Mouse (Mus musculus) cortical plate, adult 2 months (tissue): ENCODE results near the gene Syne3.

ENCODE experiments used
- CTCF ChIP-seq: fragments of 200-500 bp; IDR thresholded peaks from 2 replicates; pipeline ENCODE4 v1.5.1; 2011; ENCODE audit warnings: mild to moderate bottlenecking, control low read depth, low read length; ENCODE audit not compliant: insufficient read depth; ENCODE audit errors: extremely low read depth
- POLR2A ChIP-seq: fragments of 200-500 bp; IDR thresholded peaks from 2 replicates; pipeline ENCODE4 v1.6.1; 2011; ENCODE audit warnings: mild to moderate bottlenecking, low read length, control low read depth; ENCODE audit not compliant: insufficient read depth; ENCODE audit errors: extremely low read depth

DNA sequence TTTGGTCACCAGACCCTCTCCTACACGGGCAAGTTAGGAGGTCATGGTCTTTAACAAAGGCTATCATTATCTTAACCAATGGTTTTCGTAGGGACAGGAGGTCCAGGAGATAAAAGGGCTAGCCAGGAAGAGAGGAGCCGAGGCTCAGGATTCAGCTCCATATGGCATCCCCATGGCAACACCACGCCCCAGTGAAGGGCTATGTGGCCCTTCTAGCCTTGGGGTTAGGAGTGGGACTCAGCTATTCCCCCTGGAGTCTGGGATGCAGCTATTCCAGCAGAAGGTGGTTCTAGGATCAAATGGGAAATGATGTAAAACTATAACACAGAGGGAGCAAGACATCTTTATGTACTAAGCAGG lies 69.6 kb downstream of the Syne3 start:
- no peak for TF ChIP-seq POLR2A
- no peak for TF ChIP-seq CTCF
